Mouse (Mus musculus) lung, postnatal 36 days (tissue): ENCODE data around the gene Eea1.

Experiments
- DNase-seq: peaks from one replicate; pipeline ENCODE4 v3.0.0; 2022; ENCODE audit warnings: mixed read lengths

Eea1 gene

GRCm38 (mm10) chr10:95950194-95950593 lies 9.7 kb downstream of the Eea1 start:
- DNase-seq = no peak

GRCm38 (mm10) chr10:95950797-95951196 lies 10.3 kb downstream of the Eea1 start:
- DNase-seq = no peak

- DNase-seq = no peak
These were observed 10.9 kb downstream of the Eea1 start for GRCm38 (mm10) chr10:95951346-95951745.

- no peak for DNase-seq
These were observed 16.2 kb downstream of the Eea1 start for GRCm38 (mm10) chr10:95956629-95957028.

- no peak for DNase-seq
These were observed 17.1 kb downstream of the Eea1 start for GRCm38 (mm10) chr10:95957574-95957973.

- DNase-seq = no peak
These were observed 24.2 kb downstream of the Eea1 start for GRCm38 (mm10) chr10:95964679-95965078.

GRCm38 (mm10) chr10:95969694-95970093 lies 29.2 kb downstream of the Eea1 start:
- no peak for DNase-seq

- peak; percentile 34 for DNase-seq
These were observed 30.3 kb downstream of the Eea1 start for GRCm38 (mm10) chr10:95970744-95971212.

- DNase-seq = no peak
These were observed 30.9 kb downstream of the Eea1 start for GRCm38 (mm10) chr10:95971341-95971740.

GRCm38 (mm10) chr10:95971942-95972341 lies 31.5 kb downstream of the Eea1 start:
- DNase-seq = no peak

- DNase-seq = no peak
These were observed 34.0 kb downstream of the Eea1 start for GRCm38 (mm10) chr10:95974462-95974861.

- DNase-seq = no peak
These were observed 36.3 kb downstream of the Eea1 start for GRCm38 (mm10) chr10:95976798-95977197.

- no peak for DNase-seq
These were observed 49.3 kb downstream of the Eea1 start for GRCm38 (mm10) chr10:95989731-95990130.

- DNase-seq = peak; percentile 14
These were observed 50.7 kb downstream of the Eea1 start for GRCm38 (mm10) chr10:95991176-95991575.

GRCm38 (mm10) chr10:96000904-96001303 lies 60.5 kb downstream of the Eea1 start:
- peak; percentile 29 for DNase-seq

- DNase-seq = peak; percentile 25
These were observed 75.3 kb downstream of the Eea1 start for GRCm38 (mm10) chr10:96015738-96016137.

- DNase-seq = no peak
These were observed 77.0 kb downstream of the Eea1 start for GRCm38 (mm10) chr10:96017418-96017817.

- DNase-seq = peak; percentile 61
These were observed 93.0 kb downstream of the Eea1 start for GRCm38 (mm10) chr10:96033356-96033984.

- no peak for DNase-seq
These were observed 93.7 kb downstream of the Eea1 start for GRCm38 (mm10) chr10:96034106-96034505.

- DNase-seq = no peak
These were observed 95.5 kb downstream of the Eea1 start for GRCm38 (mm10) chr10:96035951-96036350.

GRCm38 (mm10) chr10:96044216-96044615 lies 103.8 kb downstream of the Eea1 start:
- no peak for DNase-seq

GRCm38 (mm10) chr10:96047960-96048536 lies 107.6 kb downstream of the Eea1 start:
- no peak for DNase-seq

- DNase-seq = no peak
These were observed 108.1 kb downstream of the Eea1 start for GRCm38 (mm10) chr10:96048550-96048949.

GRCm38 (mm10) chr10:96067347-96067746 lies 126.9 kb downstream of the Eea1 start:
- no peak for DNase-seq

- peak; percentile 87 for DNase-seq
These were observed 133.9 kb downstream of the Eea1 start for GRCm38 (mm10) chr10:96074386-96074785.
